ENCODE assay signal across 8 mouse cellular contexts in genomic region chr2:26236681-26237289, GRCm38 (mm10). TPM values are rescaled to one million over a fixed set of nuclear protein-coding genes. Genes with fewer than 3 reads are reported as not detected.
A peak's percentile ranks its signal among the peaks of the same experiment; 100 is the strongest.
DNase-seq lines count a peak whose midpoint lies in the region; ATAC-seq and TF ChIP-seq lines count a peak whose summit lies in the region.

No protein-coding gene starts in this region.

- H3K4me1 ChIP-seq in kidney, embryonic 15.5 days = peaks cover 22% of the 10 kb centered on the region
- peaks cover 29% of the 10 kb centered on the region for H3K4me1 ChIP-seq in forebrain, embryonic 10.5 days
- peaks cover 15% of the 10 kb centered on the region for H3K4me1 ChIP-seq in limb, embryonic 11.5 days (ENCODE audit: control insufficient read depth, insufficient read depth, low read length)
- peaks cover 13% of the 10 kb centered on the region; the same call in 1 of the 2 replicates for H3K4me1 ChIP-seq in neural tube, embryonic 14.5 days (ENCODE audit: control insufficient read depth, insufficient read depth, low read length)

- H3K36me3 ChIP-seq in kidney, embryonic 15.5 days = no peaks in the 10 kb centered on the region
- H3K36me3 ChIP-seq in forebrain, embryonic 10.5 days (replicated peaks) = peaks cover 10% of the 10 kb centered on the region; the same call in 1 of the 2 replicates
- H3K36me3 ChIP-seq in limb, embryonic 11.5 days (ENCODE audit: control insufficient read depth, insufficient read depth, low read length) = no peaks in the 10 kb centered on the region
- no peaks in the 10 kb centered on the region for H3K36me3 ChIP-seq in neural tube, embryonic 14.5 days (ENCODE audit: control insufficient read depth, insufficient read depth, low read length)

- DNase-seq in kidney, adult 18-20 months = no peak
- no peak for DNase-seq in Patski (ENCODE audit: low read depth, low spot score)
- DNase-seq in forebrain, embryonic 10.5 days (ENCODE audit: extremely low spot score, low spot score) = no peak
- DNase-seq in limb, embryonic 11.5 days (ENCODE audit: low spot score) = no peak
- DNase-seq in ovary, adult 18-20 months (ENCODE audit: low spot score) = no peak
- DNase-seq in layer of hippocampus, postnatal 14 days (ENCODE audit: low spot score in 2 of 2) = no peak

- peak; percentile 64 for ATAC-seq in kidney, embryonic 15.5 days (replicated peaks; ENCODE audit: low FRiP score)
- ATAC-seq in Patski = peak; percentile 24
- ATAC-seq in limb, embryonic 11.5 days (ENCODE audit: insufficient number of reproducible peaks, low FRiP score, low TSS enrichment, low read depth) = peak; percentile 27; the same call in 1 of the 2 replicates
- ATAC-seq in neural tube, embryonic 14.5 days (ENCODE audit: low read depth) = peak; percentile 63

- peak overlapping the region; percentile 70 for H3K27ac ChIP-seq in kidney, embryonic 15.5 days
- peak overlapping the region; percentile 95 for H3K27ac ChIP-seq in forebrain, embryonic 10.5 days
- peak overlapping the region; percentile 21; the same call in 1 of the 2 replicates for H3K27ac ChIP-seq in limb, embryonic 11.5 days (replicated peaks; ENCODE audit: low read depth, low read length)
- peak overlapping the region; percentile 81 for H3K27ac ChIP-seq in neural tube, embryonic 14.5 days (ENCODE audit: low read depth, low read length)

- peak overlapping the region; percentile 63 for H3K9ac ChIP-seq in kidney, embryonic 15.5 days
- peak overlapping the region; percentile 83 for H3K9ac ChIP-seq in limb, embryonic 11.5 days (ENCODE audit: low read length)
- peak overlapping the region; percentile 88 for H3K9ac ChIP-seq in neural tube, embryonic 14.5 days (replicated peaks; ENCODE audit: low read depth, low read length)

- CTCF ChIA-PET in Patski (lab: Charles Lee) = interaction anchor here (1.2 kb wide), 1 partner anchor 83 kb away, joined by 3 read pairs; no protein-coding TSS in a partner anchor

- WGBS in kidney, embryonic 15.5 days = 1% methylated on average over 49 of the region's 51 CpGs
- under 1% methylated on average over 51 of the region's 51 CpGs for WGBS in forebrain, embryonic 10.5 days
- WGBS in limb, embryonic 11.5 days = under 1% methylated on average over 51 of the region's 51 CpGs
- under 1% methylated on average over 37 of the region's 51 CpGs for whole genome bisulfite sequencing in neural tube, embryonic 14.5 days

- no peaks in the 10 kb centered on the region for H3K9me3 ChIP-seq in kidney, embryonic 15.5 days (replicated peaks)
- no peaks in the 10 kb centered on the region for H3K9me3 ChIP-seq in forebrain, embryonic 10.5 days
- H3K9me3 ChIP-seq in limb, embryonic 11.5 days (ENCODE audit: control insufficient read depth, low read length) = no peaks in the 10 kb centered on the region
- no peaks in the 10 kb centered on the region for H3K9me3 ChIP-seq in neural tube, embryonic 14.5 days (ENCODE audit: control insufficient read depth, low read length)

- no peaks in the 10 kb centered on the region for H3K27me3 ChIP-seq in kidney, embryonic 15.5 days
- no peaks in the 10 kb centered on the region for H3K27me3 ChIP-seq in Patski
- no peaks in the 10 kb centered on the region for H3K27me3 ChIP-seq in forebrain, embryonic 10.5 days (ENCODE audit: poor library complexity, severe bottlenecking)
- H3K27me3 ChIP-seq in limb, embryonic 11.5 days (ENCODE audit: control insufficient read depth, insufficient read depth, low read length) = no peaks in the 10 kb centered on the region
- H3K27me3 ChIP-seq in neural tube, embryonic 14.5 days (ENCODE audit: control insufficient read depth, insufficient read depth, low read length) = no peaks in the 10 kb centered on the region

- POLR2A ChIA-PET in Patski (lab: Charles Lee) = interaction anchor here (0.6 to 0.7 kb wide), 3 partner anchors 76 to 123 kb away, joined by 3 read pairs; no protein-coding TSS in a partner anchor

- H3K4me2 ChIP-seq in kidney, embryonic 15.5 days = peak overlapping the region; percentile 90
- H3K4me2 ChIP-seq in limb, embryonic 11.5 days (ENCODE audit: low read depth, severe bottlenecking) = peak overlapping the region; percentile 81
- H3K4me2 ChIP-seq in neural tube, embryonic 14.5 days (ENCODE audit: low read depth, low read length) = peak overlapping the region; percentile 84

- TF ChIP-seq CTCF in Patski (IDR thresholded peaks at IDR 0.05) = no peak

- H3K4me3 ChIP-seq in kidney, embryonic 15.5 days (replicated peaks) = peak overlapping the region; percentile 71
- peak overlapping the region; percentile 97 for H3K4me3 ChIP-seq in forebrain, embryonic 10.5 days
- peak overlapping the region; percentile 94 for H3K4me3 ChIP-seq in limb, embryonic 11.5 days (ENCODE audit: low read depth, low read length)
- peak overlapping the region; percentile 94 for H3K4me3 ChIP-seq in neural tube, embryonic 14.5 days (ENCODE audit: low read depth, low read length)

- in situ Hi-C loops in Patski (cut with MboI; ENCODE audit: low pct_unique_long_range_greater_than_20kb) = no loop called here

RNA-seq across cellular contexts. Expression of gene Qsox2, which starts 0.5 kb away (rescaled TPM):
- polyA plus RNA-seq in kidney, embryonic 15.5 days (2015; fragmentation: Nextera tagmentation; extraction: Ambion mirVana) = 17.5 and 19.6 TPM in 2 replicates
- 35.9 TPM for polyA plus RNA-seq in Patski (2021)
- polyA plus RNA-seq in forebrain, embryonic 10.5 days (2016; fragmentation: Nextera tagmentation; extraction: Ambion mirVana) = 19.8 and 21.1 TPM in 2 replicates
- 12.0 and 13.9 TPM in 2 replicates for polyA plus RNA-seq in limb, embryonic 11.5 days (2014; fragmentation: Nextera tagmentation; extraction: Ambion mirVana)
- polyA plus RNA-seq in neural tube, embryonic 14.5 days (2014; fragmentation: Nextera tagmentation; extraction: Ambion mirVana) = 16.1 and 17.3 TPM in 2 replicates
- 10 to 100 TPM; 20.8 to 21.8 TPM for total RNA-seq in layer of hippocampus, postnatal 14 days (2021)

RNA-seq across cellular contexts. Expression of gene Lhx3, which starts 28.7 kb away (rescaled TPM):
- not detected in 2 replicates for polyA plus RNA-seq in kidney, embryonic 15.5 days (2015; fragmentation: Nextera tagmentation; extraction: Ambion mirVana)
- polyA plus RNA-seq in Patski (2021) = not detected
- polyA plus RNA-seq in forebrain, embryonic 10.5 days (2016; fragmentation: Nextera tagmentation; extraction: Ambion mirVana) = 0.22 and 0.29 TPM in 2 replicates
- polyA plus RNA-seq in limb, embryonic 11.5 days (2014; fragmentation: Nextera tagmentation; extraction: Ambion mirVana) = 0.09 TPM in 1 of 2 replicates, not detected in the other
- 9.1 and 10.1 TPM in 2 replicates for polyA plus RNA-seq in neural tube, embryonic 14.5 days (2014; fragmentation: Nextera tagmentation; extraction: Ambion mirVana)
- total RNA-seq in layer of hippocampus, postnatal 14 days (2021) = not detected

RNA-seq across cellular contexts. Expression of gene Ccdc187, which starts 57.6 kb away (rescaled TPM):
- 0.04 TPM in 1 of 2 replicates, not detected in the other for polyA plus RNA-seq in kidney, embryonic 15.5 days (2015; fragmentation: Nextera tagmentation; extraction: Ambion mirVana)
- 0.03 TPM for polyA plus RNA-seq in Patski (2021)
- polyA plus RNA-seq in forebrain, embryonic 10.5 days (2016; fragmentation: Nextera tagmentation; extraction: Ambion mirVana) = 0.05 and 0.07 TPM in 2 replicates
- not detected in 2 replicates for polyA plus RNA-seq in limb, embryonic 11.5 days (2014; fragmentation: Nextera tagmentation; extraction: Ambion mirVana)
- polyA plus RNA-seq in neural tube, embryonic 14.5 days (2014; fragmentation: Nextera tagmentation; extraction: Ambion mirVana) = 0.08 TPM in 1 of 2 replicates, not detected in the other
- 1 to 10 TPM in 1 of 2 experiments, under 1 TPM in 1; 0.60 to 1.2 TPM for total RNA-seq in layer of hippocampus, postnatal 14 days (2021)

Comparison
In these comparisons a context has a peak if more than half of its experiments do, and no peak if none do; other contexts are left out.
1. H3K27ac ChIP-seq: peak in every context shown above with its lines; median percentile 95 in forebrain, embryonic 10.5 days; 81 in neural tube, embryonic 14.5 days; 70 in kidney, embryonic 15.5 days; 21 in limb, embryonic 11.5 days.